Mouse (Mus musculus) thymus, postnatal 0 days (tissue): ENCODE measurements around the gene Cryba4. TPM values are rescaled to one million over a fixed set of nuclear protein-coding genes. Genes with fewer than 3 reads are reported as not detected.

ENCODE experiments used
- DNase-seq: peaks from one replicate; pipeline ENCODE4 v3.0.0-alpha.2; 2015; ENCODE audit warnings: low spot score
- polyA plus RNA-seq: library from polyadenylated mRNA; unstranded; fragments of >200 nt; fragmentation: Nextera tagmentation; extraction: Ambion mirVana; gene quantifications from 2 replicates; pipeline ENCODE4 v1.2.1, GENCODE M21; 2015

The Cryba4 gene
- polyA plus RNA-seq, 1 experiment from 2014 or later, result 1.8 TPM

- DNase-seq, result peak; percentile 54
Observed at GRCm38 (mm10) chr5:112286608-112286983, 34.3 kb upstream of the Cryba4 start.

- peak; percentile 79 for DNase-seq
Observed at GRCm38 (mm10) chr5:112285548-112286085, 33.3 kb upstream of the Cryba4 start.

GRCm38 (mm10) chr5:112284203-112284582 is 31.9 kb upstream of the Cryba4 start:
- no peak for DNase-seq

DNA sequence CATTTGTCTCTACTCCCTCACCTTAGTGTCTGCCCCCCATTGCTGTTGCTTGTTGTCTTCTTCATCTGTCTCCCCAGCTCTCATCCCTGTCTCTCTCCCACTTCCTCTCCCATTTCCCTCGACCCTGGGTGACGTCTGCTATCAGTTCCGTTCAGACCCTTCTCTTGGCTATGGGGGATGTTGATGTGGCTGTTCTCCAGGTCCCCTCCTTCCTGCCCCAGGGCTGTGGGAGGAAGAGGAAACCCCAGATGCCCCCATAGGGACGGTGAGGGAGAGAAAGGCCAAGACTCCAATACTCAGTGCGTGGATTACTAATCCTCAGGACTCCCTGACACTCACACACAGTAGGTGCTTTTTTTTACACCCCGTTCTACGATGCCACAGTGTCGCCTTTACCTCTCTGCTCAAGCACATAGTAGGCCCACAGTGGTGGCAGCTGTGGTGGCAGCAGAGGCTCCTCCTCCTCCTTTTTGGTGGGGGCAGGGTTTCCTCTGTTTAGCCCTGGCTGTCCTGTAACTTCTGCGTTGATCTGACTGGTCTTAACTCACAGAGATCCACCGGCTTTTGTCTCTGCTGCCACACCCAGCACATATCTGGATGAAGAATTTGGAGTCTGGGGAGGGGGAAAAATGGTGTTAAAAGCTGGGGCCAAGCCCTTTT is 31.4 kb upstream of the Cryba4 start:
- DNase-seq, result no peak

DNA sequence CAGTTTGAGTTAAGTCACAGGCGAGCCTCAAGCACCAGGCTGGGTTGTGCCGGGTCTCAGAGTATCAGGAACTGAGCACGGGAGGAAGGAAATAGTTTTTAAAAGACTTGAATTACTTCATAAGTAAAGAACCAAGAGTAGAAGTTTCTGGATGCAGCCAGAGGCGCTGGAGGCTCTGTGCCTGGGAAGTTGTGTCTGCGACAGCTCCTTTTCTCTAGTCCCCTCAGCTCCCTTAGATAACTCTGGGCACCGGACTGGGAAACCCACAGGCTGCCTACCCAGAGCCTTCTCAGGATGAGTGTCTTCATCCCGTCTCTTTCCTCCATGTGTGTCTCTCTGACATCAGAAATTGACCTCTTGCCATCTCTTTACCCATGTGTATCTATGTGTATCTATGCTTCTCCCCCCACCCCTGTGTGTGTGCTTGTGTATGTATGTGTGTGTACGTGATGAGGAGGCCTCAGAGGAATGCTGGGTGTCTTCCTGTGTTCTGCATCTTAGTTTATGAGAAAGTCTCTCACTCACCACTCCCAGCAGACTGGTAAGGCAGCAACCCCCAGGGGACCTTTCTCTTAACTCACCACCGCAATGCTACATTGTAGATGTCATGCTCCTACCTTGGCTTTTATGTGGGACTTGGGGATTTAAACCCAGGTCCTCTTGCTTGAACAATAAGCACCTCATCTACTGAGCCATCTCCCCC is 30.6 kb upstream of the Cryba4 start:
- no peak for DNase-seq

GRCm38 (mm10) chr5:112282123-112282779 is 29.9 kb upstream of the Cryba4 start:
- DNase-seq, result no peak

GRCm38 (mm10) chr5:112281676-112282075 is 29.4 kb upstream of the Cryba4 start:
- DNase-seq, result no peak

- no peak for DNase-seq
Observed at GRCm38 (mm10) chr5:112280863-112281660, 28.7 kb upstream of the Cryba4 start.

GRCm38 (mm10) chr5:112280151-112280550 is 27.8 kb upstream of the Cryba4 start:
- no peak for DNase-seq

- no peak for DNase-seq
Observed at GRCm38 (mm10) chr5:112279181-112280021, 27.1 kb upstream of the Cryba4 start.

DNA sequence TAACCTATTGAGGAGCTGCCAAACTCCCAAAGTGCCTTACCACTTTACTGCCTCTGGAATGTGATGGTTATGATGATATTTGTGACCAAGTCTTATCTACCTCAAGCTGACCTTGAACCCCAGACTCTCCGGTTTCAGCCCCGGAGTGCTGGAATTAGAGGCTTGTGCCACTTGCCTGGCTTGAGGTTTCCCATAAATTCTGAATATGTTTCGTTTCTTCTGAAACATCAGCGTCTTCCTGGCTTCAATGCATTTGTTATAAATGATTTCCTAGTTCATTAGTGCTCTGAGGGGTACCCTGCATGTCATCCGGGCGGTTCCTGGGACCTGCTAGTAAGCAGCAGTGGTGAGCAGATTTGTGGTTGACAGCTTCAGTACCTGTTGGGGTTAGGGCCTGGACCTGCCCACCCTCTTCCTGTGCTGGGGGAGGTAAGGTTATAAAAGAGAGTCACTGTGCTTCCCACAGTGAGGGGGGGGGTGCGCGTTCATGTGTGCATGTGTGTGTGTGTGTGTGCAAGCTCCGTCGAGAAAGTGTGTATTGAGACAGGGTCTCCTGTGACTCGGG is 25.7 kb upstream of the Cryba4 start:
- DNase-seq, result no peak

DNA sequence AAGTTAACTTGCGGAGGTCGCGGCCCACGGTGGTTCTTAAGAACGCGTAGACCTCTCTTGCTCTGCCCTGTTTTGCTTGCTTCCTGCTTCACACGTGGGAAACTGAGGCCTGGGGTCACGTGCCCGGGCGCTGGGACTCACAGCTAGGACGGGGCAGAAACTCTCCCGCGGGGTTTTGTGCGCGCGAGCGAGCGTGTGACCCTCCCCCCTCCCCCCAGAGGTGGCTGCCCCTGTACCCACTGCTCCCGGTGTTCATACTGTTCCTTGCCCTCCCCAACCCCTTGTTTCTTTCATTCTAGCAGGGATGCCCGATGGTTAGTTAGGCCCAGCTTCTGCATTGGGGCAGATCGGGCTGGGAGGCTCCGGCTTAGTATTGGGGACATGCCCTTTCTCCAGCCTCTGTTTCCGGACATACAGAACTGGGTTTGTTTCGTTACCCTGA is 24.6 kb upstream of the Cryba4 start:
- DNase-seq, result no peak

- peak; percentile 100 for DNase-seq
Observed at GRCm38 (mm10) chr5:112276267-112276873, 24.1 kb upstream of the Cryba4 start, which contains the start of gene Tpst2. Tpst2 (plus strand) TSS chr5:112276691.

DNA sequence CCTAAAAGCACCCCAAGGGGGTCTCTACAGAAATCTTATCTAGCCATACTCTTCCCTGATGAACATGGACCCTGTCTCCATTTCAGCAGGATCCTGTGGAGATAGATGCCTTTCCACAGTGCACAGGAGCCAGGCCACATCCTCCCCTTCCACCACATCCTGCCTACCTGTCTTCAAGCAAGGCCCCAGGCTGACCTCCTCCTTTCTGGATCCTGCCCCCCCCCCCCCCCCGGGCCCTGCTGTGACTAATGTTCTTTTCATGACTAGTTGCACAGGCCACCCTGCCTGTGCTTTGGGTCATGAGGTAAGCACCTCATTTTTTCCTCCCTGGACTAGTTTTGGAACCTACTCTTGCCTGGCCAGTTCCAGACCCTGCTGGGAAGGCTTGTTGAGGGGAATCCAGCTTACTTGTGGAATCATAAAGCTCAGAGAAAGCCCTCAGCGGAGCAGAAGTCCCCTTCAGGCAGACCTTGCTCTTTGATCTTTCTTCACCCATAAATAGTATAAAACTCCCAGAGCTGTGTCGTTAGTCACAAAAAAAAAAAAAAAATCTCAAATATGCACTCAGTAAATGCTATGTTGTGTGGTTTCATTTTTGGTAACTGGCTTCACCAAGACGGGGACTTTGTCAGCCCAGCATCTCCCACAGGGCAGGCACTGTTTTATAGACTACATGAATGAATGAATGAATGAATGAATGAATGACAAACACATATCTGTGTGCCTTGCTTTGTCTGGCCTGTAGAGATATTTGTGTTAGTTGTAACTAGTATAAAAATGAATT is 22.9 kb upstream of the Cryba4 start:
- peak; percentile 29 for DNase-seq

- DNase-seq, result peak; percentile 30
Observed at GRCm38 (mm10) chr5:112273746-112274463, 21.6 kb upstream of the Cryba4 start.

DNA sequence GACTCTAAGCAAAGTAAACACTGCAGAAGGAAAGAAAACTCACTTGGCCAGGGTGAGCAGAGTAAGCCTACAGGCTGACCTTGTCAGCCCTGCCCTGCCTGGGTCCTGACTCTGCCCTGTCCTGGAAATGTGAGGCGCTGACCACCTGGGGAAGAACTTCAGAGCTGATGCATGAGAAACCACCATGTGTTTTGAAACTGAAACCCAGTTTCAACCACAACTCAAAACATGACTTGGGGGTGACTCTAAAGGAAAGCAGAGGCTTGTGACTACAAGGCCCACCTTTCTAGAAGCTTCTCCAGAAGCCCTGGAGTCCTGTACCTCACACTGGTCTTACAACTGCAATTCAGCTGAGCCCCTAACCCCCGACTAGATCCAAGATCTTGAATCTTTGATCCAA is 20.6 kb upstream of the Cryba4 start:
- DNase-seq, result no peak

GRCm38 (mm10) chr5:112270764-112271541 is 18.6 kb upstream of the Cryba4 start:
- peak; percentile 56 for DNase-seq
